Mouse (Mus musculus) monocyte, adult 59 days (primary cell): Measurements from ENCODE around the gene Tcam1. TPM values are rescaled to one million over a fixed set of nuclear protein-coding genes. Genes with fewer than 3 reads are reported as not detected.

Experiments used
- total RNA-seq, 2 experiments: library from RNA; stranded (reverse); gene quantifications; one replicate each; pipeline ENCODE4 v1.2.4; 2023

Gene Tcam1
- total RNA-seq, result not detected

DNA sequence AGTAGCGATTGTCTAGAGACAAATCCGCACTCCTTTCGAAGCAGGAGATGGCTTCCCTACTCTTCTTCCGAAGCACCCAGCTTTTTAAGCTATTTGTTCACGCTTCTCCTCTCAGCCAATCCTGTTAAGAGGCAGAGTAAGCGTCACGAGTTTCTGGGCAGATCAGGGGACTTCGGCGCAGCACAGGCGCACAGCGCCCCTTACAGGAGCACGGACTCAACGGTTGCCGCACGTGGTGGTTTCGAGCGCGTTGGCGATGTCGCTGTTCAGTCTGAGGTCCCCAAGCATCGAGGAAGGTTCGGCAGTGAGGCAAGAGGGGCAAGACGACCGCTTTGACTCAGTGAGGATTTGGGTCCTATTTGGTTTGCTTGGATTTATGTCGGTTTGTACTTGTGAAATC is at the start of gene Tcam1:
Gene Tcam1 (plus strand): TSS at position 219 of the 400 bp plus-strand sequence.

DNA sequence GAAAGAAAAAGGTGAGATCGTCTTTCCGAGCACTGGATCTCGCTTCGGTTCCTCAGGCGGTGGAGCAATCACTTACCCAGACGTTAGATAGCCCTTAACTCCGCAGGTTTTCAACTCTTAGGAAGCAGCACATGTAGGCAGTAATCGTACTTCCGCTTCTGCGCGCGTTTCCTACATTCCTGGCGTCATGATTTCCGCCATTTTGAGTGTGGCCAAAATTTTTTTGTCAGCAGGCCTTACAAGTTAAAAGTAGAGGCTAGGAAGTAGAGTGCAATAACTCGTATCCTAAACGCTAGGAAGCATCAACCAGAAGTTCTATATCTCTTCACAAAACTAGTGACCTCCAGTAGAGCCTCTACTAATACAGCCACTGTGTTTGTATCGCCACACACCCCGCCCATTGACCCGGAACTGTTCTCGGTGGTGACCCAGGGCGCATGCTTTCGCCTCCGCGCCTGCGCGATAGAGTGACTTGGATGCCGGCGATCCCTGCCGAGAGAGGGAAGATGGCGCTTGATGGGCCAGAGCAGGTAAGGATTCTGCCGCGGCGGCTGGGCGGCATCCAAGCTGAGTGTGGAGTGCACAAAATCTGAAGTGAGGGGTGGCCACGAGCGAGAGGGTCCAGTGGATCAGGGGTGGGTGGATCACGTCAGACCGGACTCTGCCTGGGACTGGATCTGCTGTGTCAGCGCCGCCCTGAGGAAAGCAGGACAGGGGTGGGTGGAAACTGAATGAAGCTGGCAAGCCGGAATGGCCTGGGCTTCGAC is 20.6 kb upstream of the Tcam1 start, which contains the start of the genes Ftsj3 and Psmc5:
Gene Ftsj3 (minus strand): TSS at position 395 of the 767 bp plus-strand sequence.
Gene Psmc5 (plus strand): TSS at position 470 of the 767 bp plus-strand sequence.

DNA sequence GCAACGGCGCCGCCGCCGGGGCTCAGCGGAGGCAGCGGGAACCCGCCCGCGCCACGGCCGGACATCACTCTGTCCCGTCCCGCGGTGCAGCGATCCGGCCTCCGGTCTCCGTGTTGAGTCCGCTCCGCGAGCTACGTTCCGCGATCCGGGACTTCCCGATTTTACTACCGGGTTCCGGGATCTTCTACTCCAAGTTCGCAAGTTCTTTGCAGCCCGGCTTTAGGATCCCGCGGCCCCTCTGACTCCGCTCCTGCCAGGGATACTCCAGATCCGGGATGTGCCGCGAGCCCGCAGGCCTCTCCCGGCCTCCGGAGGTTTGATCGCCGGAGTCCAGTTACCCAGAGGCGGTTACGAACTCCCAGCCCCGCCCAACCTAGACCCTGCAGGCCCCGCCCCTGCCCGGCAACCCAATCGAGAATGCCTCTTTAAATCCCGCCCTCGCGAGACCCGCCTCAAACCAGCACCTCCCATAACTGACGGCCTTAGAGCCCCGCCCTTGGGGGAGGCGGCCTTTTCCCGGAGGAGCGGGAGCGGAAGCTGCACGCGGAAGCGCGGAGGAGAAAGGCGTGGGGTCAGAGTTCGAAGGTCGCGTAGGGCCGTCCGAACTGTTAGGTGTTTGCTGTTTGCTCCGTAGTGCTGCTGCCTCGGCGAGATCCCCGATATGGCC is 3.7 kb upstream of the Tcam1 start, which contains the start of gene Smarcd2:
Gene Smarcd2 (minus strand): TSS at position 329 of the 667 bp plus-strand sequence.

DNA sequence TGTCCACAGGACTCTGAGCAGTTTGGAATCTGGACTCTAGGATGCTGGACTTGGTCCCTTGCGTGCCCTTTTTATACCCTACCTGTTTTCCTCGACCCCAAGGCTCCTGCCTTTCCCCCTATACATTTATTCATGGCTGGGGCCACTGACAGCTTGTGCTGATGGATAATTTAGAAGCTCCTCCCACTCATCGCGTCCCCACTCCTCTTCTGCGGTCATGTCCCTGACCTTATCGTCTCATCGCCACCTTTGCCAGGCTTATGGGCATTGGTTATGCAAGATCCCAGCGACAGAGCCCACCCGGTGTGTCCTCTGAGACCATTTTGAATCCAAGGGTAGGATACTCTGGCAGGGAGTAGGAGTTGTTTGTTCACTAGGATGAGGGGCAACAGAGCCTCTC is 25.3 kb downstream of the Tcam1 start, which contains the start of gene Gh:
Gene Gh (minus strand): TSS at position 101 of the 400 bp plus-strand sequence.

DNA sequence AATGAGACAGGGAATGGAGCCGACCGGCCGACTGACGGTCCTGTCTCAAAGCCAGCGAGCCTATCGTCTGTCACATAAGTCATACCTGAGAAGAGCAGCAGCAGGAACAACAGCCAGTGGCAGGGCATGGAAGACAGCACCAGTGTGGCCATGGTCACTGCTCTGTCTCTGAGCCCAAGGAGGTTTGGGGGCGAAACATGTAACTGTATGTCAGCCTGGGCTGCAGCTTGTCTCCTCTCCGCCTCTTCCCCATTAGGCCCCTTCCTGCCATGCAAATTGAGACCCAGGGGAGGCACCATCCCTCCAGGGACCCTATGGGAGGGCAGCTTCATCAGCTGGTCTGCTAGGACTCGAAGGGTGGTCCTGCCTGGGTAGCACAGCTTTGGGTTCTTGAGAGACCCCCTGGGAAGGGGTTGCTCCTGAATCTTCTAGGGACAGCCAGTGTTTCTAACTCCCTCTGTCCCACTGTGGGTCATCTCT is 37.9 kb downstream of the Tcam1 start, which contains the start of gene Cd79b:
Gene Cd79b (minus strand): TSS at position 430 of the 480 bp plus-strand sequence.

Other genes with a start within 250 kb of the Tcam1 start
- gene Dcaf7, start 239.8 kb upstream of the Tcam1 start, total RNA-seq, result 10 to 100 TPM; 59.0 to 63.9 TPM
- gene Taco1, start 210.6 kb upstream of the Tcam1 start, total RNA-seq, result 1 to 10 TPM; 6.0 to 6.9 TPM
- gene Map3k3, start 192.1 kb upstream of the Tcam1 start, total RNA-seq, result 100 to 1,000 TPM; 227 to 231 TPM
- 10 to 100 TPM in 1 of 2 experiments, 1 to 10 TPM in 1; 8.6 to 10.8 TPM for gene Gm10840, start 115.8 kb upstream of the Tcam1 start, total RNA-seq
- 100 to 1,000 TPM; 248 to 268 TPM for gene Limd2, start 115.8 kb upstream of the Tcam1 start, total RNA-seq
- 10 to 100 TPM; 26.6 to 29.1 TPM for gene Strada, start 74.5 kb upstream of the Tcam1 start, total RNA-seq
- gene Ccdc47, start 60.3 kb upstream of the Tcam1 start, total RNA-seq, result 10 to 100 TPM; 37.6 to 52.1 TPM
- gene Ddx42, start 59.7 kb upstream of the Tcam1 start, total RNA-seq, result 10 to 100 TPM; 47.0 to 51.3 TPM
- gene Ftsj3, start 20.6 kb upstream of the Tcam1 start, total RNA-seq, result 10 to 100 TPM; 24.5 to 31.0 TPM
- 10 to 100 TPM; 36.6 to 43.2 TPM for gene Psmc5, start 20.5 kb upstream of the Tcam1 start, total RNA-seq
- 100 to 1,000 TPM; 102 to 106 TPM for gene Smarcd2, start 3.7 kb upstream of the Tcam1 start, total RNA-seq
- gene Gh, start 25.2 kb downstream of the Tcam1 start, total RNA-seq, result not detected
- 10 to 100 TPM; 12.8 to 15.6 TPM for gene Cd79b, start 38.1 kb downstream of the Tcam1 start, total RNA-seq
- 1 to 10 TPM in 1 of 2 experiments, under 1 TPM in 1; 0.12 to 1.5 TPM for gene Scn4a, start 76.6 kb downstream of the Tcam1 start, total RNA-seq
- gene Prr29, start 88.8 kb downstream of the Tcam1 start, total RNA-seq, result not detected
- gene Icam2, start 111.4 kb downstream of the Tcam1 start, total RNA-seq, result 10 to 100 TPM; 31.1 to 34.8 TPM
- 100 to 1,000 TPM; 106 to 121 TPM for gene Ern1, start 211.2 kb downstream of the Tcam1 start, total RNA-seq